In the genomic region with DNA sequence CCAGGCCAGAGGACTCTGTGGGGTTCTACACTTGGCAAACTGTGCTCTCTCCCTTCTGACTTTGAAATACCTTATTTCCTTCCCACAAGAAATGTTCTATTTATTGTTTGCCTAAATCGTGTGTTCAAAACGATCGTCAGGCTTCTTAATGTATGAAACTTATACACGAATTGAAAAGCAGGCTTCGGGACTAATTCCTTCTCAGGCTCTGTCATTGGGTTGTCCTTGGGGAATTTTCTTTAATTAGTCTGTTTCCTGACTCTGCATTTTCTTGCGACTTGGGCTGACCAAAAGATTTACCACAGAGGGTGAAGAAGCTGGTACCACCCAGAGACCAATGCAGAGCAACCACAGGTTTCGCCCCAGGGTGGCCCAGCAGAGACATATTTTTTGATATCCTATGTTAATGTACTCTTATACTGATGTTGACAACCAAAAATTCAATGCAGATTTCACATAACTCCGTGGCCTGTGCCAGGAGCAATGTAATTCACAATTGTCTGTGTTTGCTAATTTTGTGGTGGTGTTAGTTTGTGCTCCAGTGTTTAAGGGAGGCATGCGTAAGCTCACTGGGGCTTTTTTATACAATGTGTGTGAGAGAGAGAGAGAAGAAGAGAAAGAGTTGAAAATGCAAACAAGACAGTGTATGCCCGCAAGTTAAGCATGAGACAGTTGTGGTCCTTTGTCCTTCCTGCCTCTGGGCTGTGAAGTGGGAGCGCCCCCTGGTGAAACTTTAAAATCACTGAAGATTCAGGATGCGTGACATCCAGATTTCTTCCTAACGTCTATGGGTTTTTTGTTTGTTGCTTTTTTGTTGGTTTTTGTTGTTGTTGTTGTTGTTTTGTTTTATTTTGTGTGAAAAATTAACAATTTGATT, we compare ENCODE assay signal across 8 mouse cellular contexts.
DNase-seq lines count a peak whose midpoint lies in the region; ATAC-seq and TF ChIP-seq lines count a peak whose summit lies in the region.

No protein-coding gene starts in this region.

- H3K4me2 ChIP-seq in heart, embryonic 11.5 days, result no peak overlapping the region
- H3K4me2 ChIP-seq in hindbrain, embryonic 15.5 days, result no peak overlapping the region
- H3K4me2 ChIP-seq in midbrain, embryonic 14.5 days (ENCODE audit: low read length), result 0 out of 2 replicates have a peak overlapping the region, but pooled peaks have one; percentile 31

- no peaks in the 10 kb centered on the region; the same call in 1 of the 2 replicates for H3K4me1 ChIP-seq in heart, embryonic 11.5 days (ENCODE audit: control insufficient read depth, insufficient read depth, low read length)
- H3K4me1 ChIP-seq in bone marrow, adult 2 months (ENCODE audit: control insufficient read depth, insufficient read depth, low read length), result no peaks in the 10 kb centered on the region
- H3K4me1 ChIP-seq in forebrain, embryonic 10.5 days, result peaks cover 71% of the 10 kb centered on the region
- peaks cover 11% of the 10 kb centered on the region for H3K4me1 ChIP-seq in hindbrain, embryonic 15.5 days (replicated peaks)
- H3K4me1 ChIP-seq in midbrain, embryonic 14.5 days (ENCODE audit: control insufficient read depth, insufficient read depth, low read length), result peaks cover 16% of the 10 kb centered on the region

- no peak overlapping the region for H3K27ac ChIP-seq in heart, embryonic 11.5 days (ENCODE audit: low read depth, low read length)
- H3K27ac ChIP-seq in bone marrow, adult 2 months (ENCODE audit: control insufficient read depth, insufficient read depth, low read depth, low read length, poor library complexity), result no peak overlapping the region
- H3K27ac ChIP-seq in forebrain, embryonic 10.5 days, result peak overlapping the region; percentile 89
- peak overlapping the region; percentile 38 for H3K27ac ChIP-seq in hindbrain, embryonic 15.5 days (replicated peaks)
- peak overlapping the region; percentile 60 for H3K27ac ChIP-seq in midbrain, embryonic 14.5 days (replicated peaks; ENCODE audit: low read depth, low read length)

- peak; percentile 35; the same call in 1 of the 2 replicates for TF ChIP-seq CTCF in bone marrow, adult 2 months (IDR thresholded peaks at IDR 0.05; ENCODE audit: control insufficient read depth, insufficient read depth, low read length)

- no peak for TF ChIP-seq POLR2A in bone marrow, adult 2 months (IDR thresholded peaks at IDR 0.05; ENCODE audit: borderline replicate concordance, control insufficient read depth, low read depth, low read length)

- peaks cover 8% of the 10 kb centered on the region; the same call in 1 of the 2 replicates for H3K27me3 ChIP-seq in heart, embryonic 11.5 days (ENCODE audit: control insufficient read depth, insufficient read depth, low read length)
- H3K27me3 ChIP-seq in forebrain, embryonic 10.5 days (ENCODE audit: poor library complexity, severe bottlenecking), result no peaks in the 10 kb centered on the region
- H3K27me3 ChIP-seq in hindbrain, embryonic 15.5 days, result peaks cover 29% of the 10 kb centered on the region
- H3K27me3 ChIP-seq in midbrain, embryonic 14.5 days (ENCODE audit: control insufficient read depth, insufficient read depth, low read length), result peaks cover 4% of the 10 kb centered on the region; the same call in 1 of the 2 replicates

- H3K4me3 ChIP-seq in heart, embryonic 11.5 days (ENCODE audit: low read depth, low read length), result no peak overlapping the region
- H3K4me3 ChIP-seq in bone marrow, adult 2 months (replicated peaks; ENCODE audit: control insufficient read depth, low read depth, low read length), result no peak overlapping the region
- H3K4me3 ChIP-seq in forebrain, embryonic 10.5 days, result no peak overlapping the region
- no peak overlapping the region for H3K4me3 ChIP-seq in hindbrain, embryonic 15.5 days
- no peak overlapping the region for H3K4me3 ChIP-seq in midbrain, embryonic 14.5 days (replicated peaks; ENCODE audit: low read depth, low read length)

- H3K36me3 ChIP-seq in heart, embryonic 11.5 days (ENCODE audit: control insufficient read depth, insufficient read depth, low read length), result no peaks in the 10 kb centered on the region
- H3K36me3 ChIP-seq in forebrain, embryonic 10.5 days (replicated peaks), result no peaks in the 10 kb centered on the region
- no peaks in the 10 kb centered on the region for H3K36me3 ChIP-seq in hindbrain, embryonic 15.5 days
- no peaks in the 10 kb centered on the region for H3K36me3 ChIP-seq in midbrain, embryonic 14.5 days (ENCODE audit: control insufficient read depth, insufficient read depth, low read length)

- ATAC-seq in heart, embryonic 11.5 days (replicated peaks; ENCODE audit: insufficient number of reproducible peaks, low FRiP score, low TSS enrichment), result no peak
- peak; percentile 79 for ATAC-seq in hindbrain, embryonic 15.5 days (ENCODE audit: low FRiP score, low read depth)
- peak; percentile 77 for ATAC-seq in midbrain, embryonic 14.5 days (ENCODE audit: low FRiP score, low TSS enrichment)

- no peak overlapping the region for H3K9ac ChIP-seq in heart, embryonic 11.5 days (ENCODE audit: low read depth, low read length)
- H3K9ac ChIP-seq in hindbrain, embryonic 15.5 days, result no peak overlapping the region
- no peak overlapping the region for H3K9ac ChIP-seq in midbrain, embryonic 14.5 days (replicated peaks; ENCODE audit: low read length)

- H3K9me3 ChIP-seq in heart, embryonic 11.5 days (replicated peaks; ENCODE audit: control insufficient read depth, low read length), result no peaks in the 10 kb centered on the region
- no peaks in the 10 kb centered on the region for H3K9me3 ChIP-seq in forebrain, embryonic 10.5 days
- no peaks in the 10 kb centered on the region for H3K9me3 ChIP-seq in hindbrain, embryonic 15.5 days
- no peaks in the 10 kb centered on the region for H3K9me3 ChIP-seq in midbrain, embryonic 14.5 days (ENCODE audit: control insufficient read depth, low read length)

- peak; percentile 45 for DNase-seq in heart, adult 11 months
- DNase-seq in forebrain, embryonic 10.5 days (ENCODE audit: extremely low spot score, low spot score), result peak; percentile 78
- DNase-seq in layer of hippocampus, postnatal 36 days, result peak; percentile 47 to 57
- peak; percentile 93 for DNase-seq in midbrain, embryonic 14.5 days
- peak; percentile 67 for DNase-seq in thymus, postnatal 0 days (ENCODE audit: low spot score)

- 56% methylated on average over 13 of the region's 13 CpGs for WGBS in heart, embryonic 11.5 days (ENCODE audit: insufficient replicate concordance)
- 54% methylated on average over 13 of the region's 13 CpGs for WGBS in bone marrow, adult 2 months
- WGBS in forebrain, embryonic 10.5 days, result 29% methylated on average over 13 of the region's 13 CpGs
- WGBS in hindbrain, embryonic 15.5 days, result 20% methylated on average over 13 of the region's 13 CpGs
- WGBS in midbrain, embryonic 14.5 days, result 16% methylated on average over 13 of the region's 13 CpGs

Comparison
In these comparisons a context has a peak if more than half of its experiments do, and no peak if none do; other contexts are left out.
1. H3K27ac ChIP-seq: peak in forebrain, embryonic 10.5 days (single experiment), hindbrain, embryonic 15.5 days (single experiment) and midbrain, embryonic 14.5 days (single experiment); none in heart, embryonic 11.5 days (single experiment) and bone marrow, adult 2 months (single experiment).
2. Peak in every context shown above with its lines, with median percentiles within 50 percentile points of each other: DNase-seq.